In genomic region chr16:38562131-38562967, GRCm38 (mm10) we compare ENCODE assay signal across 8 mouse cellular contexts. TPM values are rescaled to one million over a fixed set of nuclear protein-coding genes. Genes with fewer than 3 reads are reported as not detected.
A peak's percentile ranks its signal among the peaks of the same experiment; 100 is the strongest.
DNase-seq lines count a peak whose midpoint lies in the region; ATAC-seq and TF ChIP-seq lines count a peak whose summit lies in the region.

No protein-coding gene starts in this region.

- peak; percentile 80 for ATAC-seq in G1E (ENCODE audit: extremely low read depth, insufficient number of reproducible peaks, low FRiP score, poor library complexity, severe bottlenecking)
- peak; percentile 98 for ATAC-seq in forebrain, postnatal 0 days
- ATAC-seq in hematopoietic stem cell, adult 5-6 weeks (replicated peaks in 1 of 2; ENCODE audit: insufficient read depth in 1 of 2, low FRiP score in 2 of 2, low TSS enrichment in 1 of 2, low read depth in 1 of 2, poor library complexity in 2 of 2, severe bottlenecking in 2 of 2): peak; percentile 98
- peak; percentile 99 for ATAC-seq in lung, embryonic 16.5 days (ENCODE audit: low read depth)

- peak overlapping the region; percentile 77 for H3K4me2 ChIP-seq in forebrain, postnatal 0 days (ENCODE audit: low read depth)
- peak overlapping the region; percentile 75 for H3K4me2 ChIP-seq in lung, embryonic 16.5 days (ENCODE audit: low read depth, low read length)

- no peaks in the 10 kb centered on the region for H3K27me3 ChIP-seq in G1E (ENCODE audit: insufficient read depth, low read length)
- peaks cover 4% of the 10 kb centered on the region; the same call in 1 of the 2 replicates for H3K27me3 ChIP-seq in forebrain, postnatal 0 days (ENCODE audit: insufficient read depth, low read length)
- peaks cover 2% of the 10 kb centered on the region; the same call in 1 of the 2 replicates for H3K27me3 ChIP-seq in lung, embryonic 16.5 days (ENCODE audit: control insufficient read depth, insufficient read depth, low read depth, low read length)

- no peaks in the 10 kb centered on the region for H3K9me3 ChIP-seq in G1E (replicated peaks)
- H3K9me3 ChIP-seq in forebrain, postnatal 0 days (ENCODE audit: low read length): no peaks in the 10 kb centered on the region
- H3K9me3 ChIP-seq in lung, embryonic 16.5 days (ENCODE audit: control insufficient read depth, low read length): no peaks in the 10 kb centered on the region

- peaks cover 30% of the 10 kb centered on the region for H3K36me3 ChIP-seq in G1E (replicated peaks)
- H3K36me3 ChIP-seq in forebrain, postnatal 0 days (ENCODE audit: insufficient read depth): peaks cover 3% of the 10 kb centered on the region; the same call in 1 of the 2 replicates
- peaks cover 7% of the 10 kb centered on the region; the same call in 1 of the 2 replicates for H3K36me3 ChIP-seq in lung, embryonic 16.5 days (ENCODE audit: control insufficient read depth, insufficient read depth, low read length)

- peaks cover 9% of the 10 kb centered on the region for H3K4me1 ChIP-seq in G1E (ENCODE audit: insufficient read depth, low read depth, low read length)
- peaks cover 7% of the 10 kb centered on the region for H3K4me1 ChIP-seq in forebrain, postnatal 0 days (ENCODE audit: insufficient read depth)
- peaks cover 8% of the 10 kb centered on the region for H3K4me1 ChIP-seq in lung, embryonic 16.5 days (replicated peaks; ENCODE audit: control insufficient read depth, insufficient read depth, low read length)

- DNase-seq in G1E (ENCODE audit: low spot score): peak; percentile 97
- DNase-seq in cerebellum, adult 18-20 months: peak; percentile 94 to 99
- peak; percentile 99 for DNase-seq in forebrain, postnatal 0 days
- peak; percentile 82 for DNase-seq in layer of hippocampus, adult 9-10 months (ENCODE audit: low spot score)
- peak; percentile 89 for DNase-seq in ovary, postnatal 10 days (ENCODE audit: low spot score)
- DNase-seq in thymus, postnatal 10 days (ENCODE audit: low spot score in 2 of 2): peak; percentile 90 to 92

- peak overlapping the region; percentile 86 for H3K4me3 ChIP-seq in G1E (ENCODE audit: low read depth, low read length)
- peak overlapping the region; percentile 71 for H3K4me3 ChIP-seq in forebrain, postnatal 0 days (ENCODE audit: low read depth, low read length)
- H3K4me3 ChIP-seq in lung, embryonic 16.5 days (ENCODE audit: low read length): peak overlapping the region; percentile 91

- H3K9ac ChIP-seq in forebrain, postnatal 0 days: peak overlapping the region; percentile 74
- peak overlapping the region; percentile 94 for H3K9ac ChIP-seq in lung, embryonic 16.5 days (ENCODE audit: low read length)

- 7% methylated on average over 37 of the region's 37 CpGs for WGBS in forebrain, postnatal 0 days
- WGBS in lung, embryonic 16.5 days: 7% methylated on average over 37 of the region's 37 CpGs

- H3K27ac ChIP-seq in forebrain, postnatal 0 days (ENCODE audit: low read depth, low read length): peak overlapping the region; percentile 78
- H3K27ac ChIP-seq in lung, embryonic 16.5 days (ENCODE audit: low read length): peak overlapping the region; percentile 78

- TF ChIP-seq CTCF in G1E (IDR thresholded peaks at IDR 0.05; ENCODE audit: low read depth, low read length): no peak
- no peak for TF ChIP-seq CTCF in forebrain, postnatal 0 days (IDR thresholded peaks at IDR 0.05; ENCODE audit: low read depth)

RNA-seq across cellular contexts. Expression of gene Tmem39a, which starts 3.9 kb away (rescaled TPM):
- 148 and 206 TPM in 2 replicates for total RNA-seq in G1E (2014; fragmentation: Nextera tagmentation)
- total RNA-seq in G1E (2017): 53.5 and 62.1 TPM in 2 replicates
- polyA plus RNA-seq in G1E (2012): 10.7 and 17.3 TPM in 2 replicates
- 12.1 and 16.2 TPM in 2 replicates for total RNA-seq in forebrain, postnatal 0 days (2014; rRNA removed)
- polyA plus RNA-seq in forebrain, postnatal 0 days (2015; fragmentation: Nextera tagmentation; extraction: Ambion mirVana): 14.4 and 16.2 TPM in 2 replicates
- 44.7 and 76.6 TPM in 2 replicates for total RNA-seq in hematopoietic stem cell, adult 5-6 weeks (2017)
- polyA plus RNA-seq in lung, embryonic 16.5 days (2015; fragmentation: Nextera tagmentation; extraction: Ambion mirVana): 123 and 130 TPM in 2 replicates

RNA-seq across cellular contexts. Expression of gene Poglut1, which starts 12.3 kb away (rescaled TPM):
- total RNA-seq in G1E (2014; fragmentation: Nextera tagmentation) (74.7 and 79.0 TPM in 2 replicates), G1E (2017) (26.1 and 35.0 TPM in 2 replicates)
- polyA plus RNA-seq in G1E (2012): 8.8 and 10.0 TPM in 2 replicates
- total RNA-seq in forebrain, postnatal 0 days (2014; rRNA removed): 38.4 and 47.5 TPM in 2 replicates
- 29.8 and 36.5 TPM in 2 replicates for polyA plus RNA-seq in forebrain, postnatal 0 days (2015; fragmentation: Nextera tagmentation; extraction: Ambion mirVana)
- total RNA-seq in hematopoietic stem cell, adult 5-6 weeks (2017): 17.8 and 19.9 TPM in 2 replicates
- polyA plus RNA-seq in lung, embryonic 16.5 days (2015; fragmentation: Nextera tagmentation; extraction: Ambion mirVana): 44.5 and 50.4 TPM in 2 replicates

RNA-seq across cellular contexts. Expression of gene Timmdc1, which starts 39.9 kb away (rescaled TPM):
- total RNA-seq in G1E (2014; fragmentation: Nextera tagmentation) (36.7 and 38.7 TPM in 2 replicates), G1E (2017) (27.0 and 28.6 TPM in 2 replicates)
- 25.9 and 28.3 TPM in 2 replicates for polyA plus RNA-seq in G1E (2012)
- 30.3 and 34.3 TPM in 2 replicates for total RNA-seq in forebrain, postnatal 0 days (2014; rRNA removed)
- polyA plus RNA-seq in forebrain, postnatal 0 days (2015; fragmentation: Nextera tagmentation; extraction: Ambion mirVana): 22.2 and 27.2 TPM in 2 replicates
- 35.4 and 35.7 TPM in 2 replicates for total RNA-seq in hematopoietic stem cell, adult 5-6 weeks (2017)
- 26.8 and 27.7 TPM in 2 replicates for polyA plus RNA-seq in lung, embryonic 16.5 days (2015; fragmentation: Nextera tagmentation; extraction: Ambion mirVana)

Comparison
In these comparisons a context has a peak if more than half of its experiments do, and no peak if none do; other contexts are left out.
1. Peak in every context shown above with its lines: DNase-seq, ATAC-seq, H3K4me3 ChIP-seq and H3K27ac ChIP-seq.